Mouse (Mus musculus): Measurements from ENCODE around the gene Apobec3. TPM values are rescaled to one million over a fixed set of nuclear protein-coding genes. Genes with fewer than 3 reads are reported as not detected.

Apobec3 gene
- total and polyA plus RNA-seq, 2 experiments from 2014 or later, result 5.1 to 6.3 TPM

DNA sequence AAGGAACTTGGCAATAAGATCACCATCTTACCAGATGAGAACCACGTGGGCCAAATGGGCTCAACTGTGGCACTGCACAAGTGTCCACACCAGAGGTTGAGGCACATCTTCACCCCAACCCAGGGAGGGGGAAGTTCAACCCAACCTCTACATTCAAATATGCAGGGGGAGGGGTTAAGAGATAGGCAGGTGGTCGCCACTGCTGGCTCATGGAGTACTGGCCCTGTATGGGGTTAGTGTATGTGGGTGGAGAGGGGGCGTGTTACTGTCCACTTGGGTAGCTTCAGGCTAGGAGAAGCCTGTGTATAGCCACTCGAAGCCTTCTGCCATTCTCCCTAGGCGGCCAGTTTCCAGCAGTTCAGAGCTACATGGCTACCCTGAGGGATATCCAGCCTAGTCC is 24.7 kb downstream of the Apobec3 start:
- Histone ChIP-seq H3K9ac (replicated peaks; ENCODE audit: low read depth, low read length) (no peak overlapping the region), H3K27ac (ENCODE audit: low read depth) (no peak overlapping the region), H3K27me3 (ENCODE audit: control insufficient read depth, insufficient read depth, low read length) (0 out of 2 replicates have a peak, but pooled peaks cover 2% of the 10 kb centered on the region), H3K4me2 (ENCODE audit: low read depth, low read length) (no peak overlapping the region), H3K4me3 (ENCODE audit: low read depth, low read length) (no peak overlapping the region), H3K4me1 (ENCODE audit: control insufficient read depth, insufficient read depth) (no peaks in the 10 kb centered on the region), H3K36me3 (replicated peaks; ENCODE audit: control insufficient read depth, insufficient read depth, low read length) (no peaks in the 10 kb centered on the region), H3K9me3 (replicated peaks; ENCODE audit: control insufficient read depth, low read length) (no peaks in the 10 kb centered on the region)
- no peak for TF ChIP-seq CTCF (IDR thresholded peaks at IDR 0.05; ENCODE audit: low read depth)
- no peak for TF ChIP-seq EP300 (IDR thresholded peaks at IDR 0.05; ENCODE audit: low read depth)
- WGBS, result 56% methylated on average over 5 of the region's 5 CpGs
- no peak for ATAC-seq (ENCODE audit: insufficient read depth, low read depth)
- no peak for DNase-seq (ENCODE audit: low spot score)

DNA sequence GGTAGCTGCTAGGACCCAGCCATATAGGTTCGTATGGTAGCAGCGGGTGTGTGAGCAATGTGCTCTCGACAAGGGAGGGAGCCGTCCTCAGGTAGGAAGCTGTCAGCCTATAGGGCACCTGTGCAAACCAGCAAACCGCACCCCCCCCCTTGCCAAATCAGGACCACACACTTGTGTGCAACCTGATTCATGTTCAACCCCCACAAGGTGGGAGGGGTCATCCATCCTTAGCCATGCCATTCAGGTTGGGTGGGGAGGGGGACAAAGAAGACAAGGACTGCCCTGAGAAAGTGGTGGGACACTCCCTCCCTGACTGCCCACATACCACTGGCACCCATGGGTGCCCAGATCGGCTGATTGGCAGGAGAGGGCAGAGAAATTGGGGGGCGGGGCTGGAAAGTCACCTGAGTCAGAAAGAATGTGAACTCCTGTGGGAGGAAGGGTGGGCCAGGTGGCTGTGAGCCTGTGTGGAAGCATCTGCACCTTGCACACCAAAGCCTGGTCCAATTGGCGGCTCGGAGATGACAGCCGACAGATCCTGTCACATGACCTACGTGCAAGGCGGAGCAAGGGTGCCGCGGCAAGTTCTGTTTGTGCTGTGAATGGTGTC is 25.8 kb downstream of the Apobec3 start:
- no peak overlapping the region for H3K9ac ChIP-seq (replicated peaks; ENCODE audit: low read depth, low read length)
- TF ChIP-seq CTCF (IDR thresholded peaks at IDR 0.05; ENCODE audit: low read depth) (no peak), EP300 (IDR thresholded peaks at IDR 0.05; ENCODE audit: low read depth) (no peak)
- no peaks in the 10 kb centered on the region for H3K36me3 ChIP-seq (replicated peaks; ENCODE audit: control insufficient read depth, insufficient read depth, low read length)
- no peak overlapping the region for H3K4me3 ChIP-seq (ENCODE audit: low read depth, low read length)
- 0 out of 2 replicates have a peak, but pooled peaks cover 2% of the 10 kb centered on the region for H3K27me3 ChIP-seq (ENCODE audit: control insufficient read depth, insufficient read depth, low read length)
- H3K9me3 ChIP-seq (replicated peaks; ENCODE audit: control insufficient read depth, low read length), result no peaks in the 10 kb centered on the region
- ATAC-seq (ENCODE audit: insufficient read depth, low read depth) (no peak), DNase-seq (ENCODE audit: low spot score) (no peak)
- 94% methylated on average over 14 of the region's 14 CpGs for whole genome bisulfite sequencing
- no peak overlapping the region for H3K4me2 ChIP-seq (ENCODE audit: low read depth, low read length)
- H3K27ac ChIP-seq (ENCODE audit: low read depth), result no peak overlapping the region
- H3K4me1 ChIP-seq (ENCODE audit: control insufficient read depth, insufficient read depth), result no peaks in the 10 kb centered on the region

GRCm38 (mm10) chr15:79918485-79918884 is 27.0 kb downstream of the Apobec3 start:
- H3K4me1 ChIP-seq (ENCODE audit: control insufficient read depth, insufficient read depth), result no peaks in the 10 kb centered on the region
- no peak overlapping the region for H3K4me3 ChIP-seq (ENCODE audit: low read depth, low read length)
- WGBS, result 77% methylated on average over 16 of the region's 16 CpGs
- H3K27me3 ChIP-seq (ENCODE audit: control insufficient read depth, insufficient read depth, low read length), result 0 out of 2 replicates have a peak, but pooled peaks cover 2% of the 10 kb centered on the region
- DNase-seq (ENCODE audit: low spot score), result no peak
- no peak for ATAC-seq (ENCODE audit: insufficient read depth, low read depth)
- no peak overlapping the region for H3K4me2 ChIP-seq (ENCODE audit: low read depth, low read length)
- H3K9ac ChIP-seq (replicated peaks; ENCODE audit: low read depth, low read length), result no peak overlapping the region
- no peaks in the 10 kb centered on the region for H3K9me3 ChIP-seq (replicated peaks; ENCODE audit: control insufficient read depth, low read length)
- TF ChIP-seq CTCF (IDR thresholded peaks at IDR 0.05; ENCODE audit: low read depth) (no peak), EP300 (IDR thresholded peaks at IDR 0.05; ENCODE audit: low read depth) (no peak)
- no peaks in the 10 kb centered on the region for H3K36me3 ChIP-seq (replicated peaks; ENCODE audit: control insufficient read depth, insufficient read depth, low read length)
- no peak overlapping the region for H3K27ac ChIP-seq (ENCODE audit: low read depth)

DNA sequence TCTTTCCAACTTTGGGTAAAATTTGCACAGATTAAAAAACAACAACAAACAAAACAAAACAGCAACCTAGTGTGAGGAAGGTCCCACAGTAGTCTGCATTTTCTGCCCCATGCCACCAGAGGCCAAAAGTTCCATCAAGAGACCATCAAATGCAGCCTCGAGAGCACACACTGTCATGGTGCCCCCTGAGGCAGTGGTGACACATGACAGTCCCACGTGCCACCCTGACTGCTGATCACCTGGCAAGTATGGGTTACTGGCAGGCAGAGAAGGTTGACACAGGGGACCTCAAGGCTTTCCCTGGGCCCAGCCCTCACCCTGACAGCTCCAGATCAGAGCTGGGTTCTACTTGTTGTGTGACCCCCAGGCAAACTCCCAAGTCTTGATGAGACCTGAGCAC is 28.3 kb downstream of the Apobec3 start:
- H3K4me2 ChIP-seq (ENCODE audit: low read depth, low read length), result no peak overlapping the region
- H3K9ac ChIP-seq (replicated peaks; ENCODE audit: low read depth, low read length), result no peak overlapping the region
- 0 out of 2 replicates have a peak, but pooled peaks cover 2% of the 10 kb centered on the region for H3K27me3 ChIP-seq (ENCODE audit: control insufficient read depth, insufficient read depth, low read length)
- no peaks in the 10 kb centered on the region for H3K36me3 ChIP-seq (replicated peaks; ENCODE audit: control insufficient read depth, insufficient read depth, low read length)
- DNase-seq (ENCODE audit: low spot score) (no peak), ATAC-seq (ENCODE audit: insufficient read depth, low read depth) (no peak)
- H3K9me3 ChIP-seq (replicated peaks; ENCODE audit: control insufficient read depth, low read length), result no peaks in the 10 kb centered on the region
- TF ChIP-seq CTCF (IDR thresholded peaks at IDR 0.05; ENCODE audit: low read depth) (no peak), EP300 (IDR thresholded peaks at IDR 0.05; ENCODE audit: low read depth) (no peak)
- H3K27ac ChIP-seq (ENCODE audit: low read depth), result no peak overlapping the region
- H3K4me1 ChIP-seq (ENCODE audit: control insufficient read depth, insufficient read depth), result no peaks in the 10 kb centered on the region
- WGBS, result 50% methylated on average over 2 of the region's 2 CpGs
- no peak overlapping the region for H3K4me3 ChIP-seq (ENCODE audit: low read depth, low read length)

DNA sequence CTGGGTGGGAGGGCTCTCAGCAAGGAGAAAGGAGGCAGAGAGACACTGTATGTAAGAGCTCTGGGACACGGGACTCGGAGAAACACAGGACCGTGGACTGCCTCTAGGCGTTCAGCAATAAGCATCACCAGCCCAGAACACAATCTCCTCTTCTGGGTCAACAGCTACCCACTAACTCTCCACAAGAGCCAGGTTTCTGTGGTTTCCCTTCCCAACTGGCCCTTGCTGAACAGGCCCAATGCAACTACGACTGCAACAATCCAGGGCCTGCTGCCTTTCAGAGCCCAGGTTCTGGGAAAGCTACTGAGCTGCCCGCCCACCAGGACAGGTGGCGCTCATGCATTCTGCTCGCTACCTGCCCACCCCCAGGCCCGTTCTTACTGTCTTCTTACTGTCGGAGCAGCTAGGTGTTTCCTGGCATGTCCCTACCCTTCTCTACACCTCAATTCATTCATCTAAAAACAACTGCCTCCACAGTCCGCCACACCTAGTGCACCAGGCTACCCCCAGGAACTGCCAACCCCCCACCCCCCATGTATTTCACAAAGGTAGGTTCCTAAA is 35.5 kb downstream of the Apobec3 start:
- 76% methylated on average over 11 of the region's 11 CpGs for WGBS
- ATAC-seq (ENCODE audit: insufficient read depth, low read depth), result no peak
- no peak overlapping the region for H3K4me3 ChIP-seq (ENCODE audit: low read depth, low read length)

More for the DNA sequence above, 35.5 kb downstream of the Apobec3 start:
- TF ChIP-seq CTCF (IDR thresholded peaks at IDR 0.05; ENCODE audit: low read depth), result no peak
- TF ChIP-seq EP300 (IDR thresholded peaks at IDR 0.05; ENCODE audit: low read depth), result no peak
- H3K9me3 ChIP-seq (replicated peaks; ENCODE audit: control insufficient read depth, low read length), result no peaks in the 10 kb centered on the region
- DNase-seq (ENCODE audit: low spot score), result no peak
- H3K27me3 ChIP-seq (ENCODE audit: control insufficient read depth, insufficient read depth, low read length), result no peaks in the 10 kb centered on the region
- peaks cover 11% of the 10 kb centered on the region for H3K4me1 ChIP-seq (ENCODE audit: control insufficient read depth, insufficient read depth)
- H3K27ac ChIP-seq (ENCODE audit: low read depth), result peak overlapping the region; percentile 54; the same call in 1 of the 2 replicates
- peak overlapping the region; percentile 80 for H3K4me2 ChIP-seq (ENCODE audit: low read depth, low read length)
- no peak overlapping the region for H3K9ac ChIP-seq (replicated peaks; ENCODE audit: low read depth, low read length)
- H3K36me3 ChIP-seq (replicated peaks; ENCODE audit: control insufficient read depth, insufficient read depth, low read length), result no peaks in the 10 kb centered on the region
